Mouse (Mus musculus): ENCODE results near the gene Fgfr2. TPM values are rescaled to one million over a fixed set of nuclear protein-coding genes. Genes with fewer than 3 reads are reported as not detected.

The Fgfr2 gene
- polyA plus RNA-seq, 1 experiment from 2014 or later, result 110 TPM

- Histone ChIP-seq H3K9ac (replicated peaks; ENCODE audit: low read depth) (no peak overlapping the region), H3K4me1 (ENCODE audit: insufficient read depth, low read depth, low read length) (peaks cover 9% of the 10 kb centered on the region; the same call in 1 of the 2 replicates), H3K4me3 (ENCODE audit: low read depth, low read length) (no peak overlapping the region), H3K9me3 (ENCODE audit: low read length) (no peaks in the 10 kb centered on the region), H3K27me3 (replicated peaks; ENCODE audit: insufficient read depth, low read length) (no peaks in the 10 kb centered on the region), H3K4me2 (replicated peaks; ENCODE audit: low read depth, low read length) (no peak overlapping the region), H3K27ac (ENCODE audit: low read length) (no peak overlapping the region), H3K36me3 (ENCODE audit: insufficient read depth, low read length) (no peaks in the 10 kb centered on the region)
- TF ChIP-seq CTCF (IDR thresholded peaks at IDR 0.05), result no peak
- TF ChIP-seq EP300 (IDR thresholded peaks at IDR 0.05), result no peak
- ATAC-seq, result no peak
- DNase-seq (ENCODE audit: low spot score), result no peak
- 71% methylated on average over 6 of the region's 6 CpGs for WGBS
Observed at GRCm38 (mm10) chr7:130967901-130968300, 2155.2 kb downstream of the Fgfr2 start.

- no peaks in the 10 kb centered on the region for H3K27me3 ChIP-seq (replicated peaks; ENCODE audit: insufficient read depth, low read length)
- no peak overlapping the region for H3K9ac ChIP-seq (replicated peaks; ENCODE audit: low read depth)
- no peak overlapping the region for H3K27ac ChIP-seq (ENCODE audit: low read length)
- ATAC-seq (no peak), DNase-seq (ENCODE audit: low spot score) (no peak)
- H3K4me2 ChIP-seq (replicated peaks; ENCODE audit: low read depth, low read length), result no peak overlapping the region
- 69% methylated on average over 6 of the region's 6 CpGs for WGBS
- H3K4me1 ChIP-seq (ENCODE audit: insufficient read depth, low read depth, low read length), result peaks cover 9% of the 10 kb centered on the region; the same call in 1 of the 2 replicates
- no peaks in the 10 kb centered on the region for H3K9me3 ChIP-seq (ENCODE audit: low read length)
- H3K4me3 ChIP-seq (ENCODE audit: low read depth, low read length), result no peak overlapping the region
- no peaks in the 10 kb centered on the region for H3K36me3 ChIP-seq (ENCODE audit: insufficient read depth, low read length)
- TF ChIP-seq EP300 (IDR thresholded peaks at IDR 0.05) (no peak), CTCF (IDR thresholded peaks at IDR 0.05) (no peak)
Observed at GRCm38 (mm10) chr7:130966876-130967275, 2156.3 kb downstream of the Fgfr2 start.

GRCm38 (mm10) chr7:130966451-130966850 lies 2156.7 kb downstream of the Fgfr2 start:
- DNase-seq (ENCODE audit: low spot score) (no peak), ATAC-seq (no peak)
- no peaks in the 10 kb centered on the region for H3K27me3 ChIP-seq (replicated peaks; ENCODE audit: insufficient read depth, low read length)
- H3K4me2 ChIP-seq (replicated peaks; ENCODE audit: low read depth, low read length), result no peak overlapping the region
- H3K9ac ChIP-seq (replicated peaks; ENCODE audit: low read depth), result no peak overlapping the region
- TF ChIP-seq EP300 (IDR thresholded peaks at IDR 0.05), result no peak
- no peak for TF ChIP-seq CTCF (IDR thresholded peaks at IDR 0.05)
- no peak overlapping the region for H3K4me3 ChIP-seq (ENCODE audit: low read depth, low read length)
- 77% methylated on average over 5 of the region's 5 CpGs for WGBS
- peaks cover 9% of the 10 kb centered on the region; the same call in 1 of the 2 replicates for H3K4me1 ChIP-seq (ENCODE audit: insufficient read depth, low read depth, low read length)
- no peaks in the 10 kb centered on the region for H3K9me3 ChIP-seq (ENCODE audit: low read length)
- H3K27ac ChIP-seq (ENCODE audit: low read length), result no peak overlapping the region
- no peaks in the 10 kb centered on the region for H3K36me3 ChIP-seq (ENCODE audit: insufficient read depth, low read length)

GRCm38 (mm10) chr7:130965909-130966365 lies 2157.2 kb downstream of the Fgfr2 start:
- 64% methylated on average over 4 of the region's 4 CpGs for WGBS
- Histone ChIP-seq H3K4me1 (ENCODE audit: insufficient read depth, low read depth, low read length) (peaks cover 12% of the 10 kb centered on the region; the same call in 1 of the 2 replicates), H3K27ac (ENCODE audit: low read length) (no peak overlapping the region), H3K9ac (replicated peaks; ENCODE audit: low read depth) (no peak overlapping the region), H3K9me3 (ENCODE audit: low read length) (no peaks in the 10 kb centered on the region), H3K27me3 (replicated peaks; ENCODE audit: insufficient read depth, low read length) (no peaks in the 10 kb centered on the region), H3K4me3 (ENCODE audit: low read depth, low read length) (no peak overlapping the region), H3K4me2 (replicated peaks; ENCODE audit: low read depth, low read length) (no peak overlapping the region), H3K36me3 (ENCODE audit: insufficient read depth, low read length) (no peaks in the 10 kb centered on the region)
- TF ChIP-seq EP300 (IDR thresholded peaks at IDR 0.05) (no peak), CTCF (IDR thresholded peaks at IDR 0.05) (no peak)
- ATAC-seq (peak; percentile 11; the same call in 1 of the 2 replicates), DNase-seq (ENCODE audit: low spot score) (no peak)

GRCm38 (mm10) chr7:130965396-130965795 lies 2157.8 kb downstream of the Fgfr2 start:
- Histone ChIP-seq H3K27me3 (replicated peaks; ENCODE audit: insufficient read depth, low read length) (no peaks in the 10 kb centered on the region), H3K9ac (replicated peaks; ENCODE audit: low read depth) (no peak overlapping the region), H3K4me2 (replicated peaks; ENCODE audit: low read depth, low read length) (no peak overlapping the region), H3K9me3 (ENCODE audit: low read length) (no peaks in the 10 kb centered on the region), H3K27ac (ENCODE audit: low read length) (no peak overlapping the region), H3K36me3 (ENCODE audit: insufficient read depth, low read length) (no peaks in the 10 kb centered on the region), H3K4me3 (ENCODE audit: low read depth, low read length) (no peak overlapping the region), H3K4me1 (ENCODE audit: insufficient read depth, low read depth, low read length) (peaks cover 12% of the 10 kb centered on the region; the same call in 1 of the 2 replicates)
- ATAC-seq (no peak), DNase-seq (ENCODE audit: low spot score) (no peak)
- 88% methylated on average over 4 of the region's 4 CpGs for WGBS
- TF ChIP-seq CTCF (IDR thresholded peaks at IDR 0.05) (no peak), EP300 (IDR thresholded peaks at IDR 0.05) (no peak)

- peaks cover 12% of the 10 kb centered on the region; the same call in 1 of the 2 replicates for H3K4me1 ChIP-seq (ENCODE audit: insufficient read depth, low read depth, low read length)
- H3K36me3 ChIP-seq (ENCODE audit: insufficient read depth, low read length), result no peaks in the 10 kb centered on the region
- TF ChIP-seq CTCF (IDR thresholded peaks at IDR 0.05), result no peak
- no peak for TF ChIP-seq EP300 (IDR thresholded peaks at IDR 0.05)
- H3K9ac ChIP-seq (replicated peaks; ENCODE audit: low read depth), result no peak overlapping the region
- no peak overlapping the region for H3K4me2 ChIP-seq (replicated peaks; ENCODE audit: low read depth, low read length)
- DNase-seq (ENCODE audit: low spot score), result no peak
- no peak overlapping the region for H3K4me3 ChIP-seq (ENCODE audit: low read depth, low read length)
- H3K9me3 ChIP-seq (ENCODE audit: low read length), result no peaks in the 10 kb centered on the region
- H3K27me3 ChIP-seq (replicated peaks; ENCODE audit: insufficient read depth, low read length), result no peaks in the 10 kb centered on the region
- H3K27ac ChIP-seq (ENCODE audit: low read length), result no peak overlapping the region
- 11% methylated on average over 5 of the region's 5 CpGs for WGBS
- ATAC-seq, result peak; percentile 28
Observed at GRCm38 (mm10) chr7:130964686-130965085, 2158.5 kb downstream of the Fgfr2 start.

- Histone ChIP-seq H3K9me3 (ENCODE audit: low read length) (no peaks in the 10 kb centered on the region), H3K4me3 (ENCODE audit: low read depth, low read length) (no peak overlapping the region), H3K4me2 (replicated peaks; ENCODE audit: low read depth, low read length) (no peak overlapping the region), H3K9ac (replicated peaks; ENCODE audit: low read depth) (no peak overlapping the region), H3K27ac (ENCODE audit: low read length) (no peak overlapping the region), H3K4me1 (ENCODE audit: insufficient read depth, low read depth, low read length) (peaks cover 12% of the 10 kb centered on the region; the same call in 1 of the 2 replicates), H3K36me3 (ENCODE audit: insufficient read depth, low read length) (no peaks in the 10 kb centered on the region), H3K27me3 (replicated peaks; ENCODE audit: insufficient read depth, low read length) (no peaks in the 10 kb centered on the region)
- TF ChIP-seq CTCF (IDR thresholded peaks at IDR 0.05) (0 out of 2 replicates have a peak, but pooled peaks have one; percentile 3), EP300 (IDR thresholded peaks at IDR 0.05) (no peak; the same call in 1 of the 2 replicates)
- DNase-seq (ENCODE audit: low spot score) (peak; percentile 61), ATAC-seq (peak; percentile 23)
- 50% methylated on average over 6 of the region's 6 CpGs for WGBS
Observed at GRCm38 (mm10) chr7:130961429-130961828, 2161.7 kb downstream of the Fgfr2 start.
